Mouse (Mus musculus): Measurements from ENCODE around the gene Rnf128.
"Not testable (repeated sequence)": the region's sequence is repeated elsewhere in the genome, so short reads cannot be mapped to it uniquely, and the experiment has no call there.

Gene Rnf128

DNA sequence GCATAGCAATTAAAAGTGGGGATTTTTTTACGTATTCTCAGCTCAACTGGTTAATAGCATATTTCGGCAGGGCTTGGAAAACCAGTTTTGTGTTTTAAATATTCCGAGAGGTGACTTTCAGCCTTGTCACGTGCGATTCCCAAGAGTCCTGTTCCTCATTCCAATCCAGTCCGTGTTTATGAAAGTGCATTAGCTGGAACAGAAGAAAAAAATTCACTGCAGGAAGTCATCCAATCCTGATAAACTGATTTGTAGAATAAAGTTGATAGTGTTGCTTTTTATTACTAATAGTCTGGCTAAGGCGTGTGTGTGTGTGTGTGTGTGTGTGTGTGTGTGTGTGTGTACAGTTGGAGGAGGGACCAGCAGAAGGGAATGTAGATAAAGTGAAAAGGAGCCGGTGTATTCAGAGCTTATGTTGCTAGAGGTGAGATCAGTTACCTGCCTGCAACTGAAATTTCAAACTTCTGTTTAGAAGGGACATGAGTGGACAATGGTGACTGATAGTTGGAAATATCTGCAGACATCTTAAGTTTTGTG is at the start of gene Rnf128:
Gene Rnf128 (plus strand): TSS at position 392 of the 537 bp plus-strand sequence.
- no peak for DNase-seq (ENCODE audit: low read depth)

DNA sequence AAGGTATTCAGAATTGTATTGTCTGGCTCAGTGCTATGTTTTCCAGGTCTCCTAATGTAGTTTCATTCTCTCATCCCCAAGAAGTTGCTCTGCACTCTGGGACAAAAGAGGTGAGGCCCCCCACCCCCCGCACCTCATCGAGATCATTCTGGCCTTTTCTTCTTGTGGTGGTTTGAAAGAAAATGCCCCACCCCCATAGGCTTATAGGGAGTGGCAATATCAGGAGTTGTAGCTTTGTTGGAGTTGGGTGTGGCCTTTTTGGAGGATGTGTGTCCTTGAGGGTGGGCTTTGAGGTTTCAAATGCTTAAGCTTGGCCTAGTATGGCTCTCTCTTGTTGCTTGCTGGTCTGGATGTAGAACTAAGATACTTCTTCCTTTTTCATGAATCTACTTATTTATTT is 47.0 kb upstream of the Rnf128 start:
- no peak for DNase-seq (ENCODE audit: low read depth)

DNA sequence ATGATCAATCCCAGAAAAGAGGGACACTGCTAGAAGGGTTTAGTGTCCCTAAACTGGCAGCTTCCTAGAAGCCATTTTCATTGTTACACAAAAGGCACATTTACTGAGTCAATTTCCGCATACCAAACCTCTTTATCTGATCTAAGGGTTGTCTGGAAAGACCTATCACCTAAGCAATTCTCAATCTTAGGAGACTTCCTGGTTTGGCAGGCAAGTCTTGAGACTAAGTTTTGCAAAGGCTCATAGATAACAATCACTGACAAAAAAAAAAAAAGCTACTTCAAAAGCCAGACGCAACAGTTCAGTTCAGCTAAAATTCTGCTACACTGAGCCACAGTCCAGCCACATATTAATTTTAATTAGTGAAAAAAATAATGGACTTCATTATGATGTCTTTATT is 43.9 kb upstream of the Rnf128 start:
- no peak for DNase-seq (ENCODE audit: low read depth)

DNA sequence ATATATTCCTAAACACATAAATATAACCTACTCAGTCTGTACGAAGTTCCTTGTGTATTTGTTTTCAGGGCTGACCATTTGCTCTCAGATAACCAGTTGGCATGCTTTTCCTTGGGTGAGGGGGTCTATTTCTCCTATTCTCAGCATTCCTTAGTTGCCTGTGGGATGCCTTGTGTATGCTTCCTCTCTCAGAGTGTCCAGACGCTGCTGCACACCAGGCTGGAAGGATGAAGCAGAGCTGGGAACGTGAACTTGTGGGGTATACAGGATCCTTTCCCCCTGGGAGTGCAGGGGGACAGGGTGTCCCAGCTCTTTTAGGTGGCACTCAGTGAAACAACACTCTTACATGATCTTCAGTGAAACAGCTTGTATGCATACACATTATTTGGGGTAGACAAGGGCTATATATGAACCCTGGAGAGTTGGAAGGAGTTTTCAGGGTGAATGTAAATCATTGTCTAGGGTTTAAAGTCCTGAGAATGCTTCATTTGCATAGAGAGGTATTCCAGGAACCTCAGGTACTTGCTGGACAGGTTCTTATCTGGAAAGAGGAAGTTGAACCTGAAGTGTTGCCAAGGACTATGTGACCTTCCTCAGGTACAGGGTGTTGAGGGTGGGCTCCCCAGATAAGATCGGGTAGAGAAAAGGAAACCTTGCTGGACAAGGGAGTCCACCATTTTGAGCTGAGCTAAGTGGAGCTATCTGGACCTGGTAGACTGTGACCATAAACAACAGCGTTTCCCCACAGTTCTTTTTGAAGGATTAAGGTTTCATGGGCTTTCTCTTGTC is 38.6 kb upstream of the Rnf128 start:
- DNase-seq (ENCODE audit: low read depth) = no peak

DNA sequence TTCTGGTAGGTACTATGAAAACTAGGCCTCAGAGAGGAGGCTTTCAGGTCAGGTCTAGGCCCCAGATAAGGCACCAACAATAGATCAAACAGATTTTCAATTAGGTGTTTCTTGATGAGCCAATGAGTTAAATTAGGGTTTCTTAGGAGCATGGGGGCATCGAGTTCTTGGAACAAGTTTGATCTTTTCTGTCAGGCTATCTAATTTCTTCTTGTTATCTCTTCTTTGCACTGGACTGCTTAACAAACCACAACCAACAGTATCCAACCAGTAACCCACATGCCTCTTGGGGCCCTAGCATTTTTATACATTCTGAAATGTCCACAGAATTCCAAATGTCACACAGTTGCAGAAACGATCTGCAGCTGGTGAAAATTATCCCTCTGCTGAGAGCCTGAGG is 37.4 kb upstream of the Rnf128 start:
- no peak for DNase-seq (ENCODE audit: low read depth)

DNA sequence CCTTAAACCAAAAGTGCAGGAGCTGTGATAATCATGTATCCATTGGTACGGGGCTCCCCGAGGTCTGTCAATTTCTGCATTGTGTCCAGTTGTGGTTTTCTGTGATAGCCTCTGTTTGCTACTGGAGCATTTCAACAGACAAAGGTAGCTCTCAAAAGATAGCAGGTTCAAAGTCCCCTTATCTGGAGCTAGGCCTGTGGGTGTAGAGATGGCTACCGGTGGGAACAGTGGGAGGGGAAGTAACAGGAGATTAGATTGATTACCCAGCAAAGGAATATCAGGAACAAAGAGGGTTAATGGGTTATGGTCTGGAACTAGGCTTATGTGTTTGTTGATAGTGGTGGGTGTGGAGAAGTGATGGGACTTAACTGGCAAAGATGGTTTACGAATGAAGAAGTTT is 36.1 kb upstream of the Rnf128 start:
- DNase-seq (ENCODE audit: low read depth) = no peak

DNA sequence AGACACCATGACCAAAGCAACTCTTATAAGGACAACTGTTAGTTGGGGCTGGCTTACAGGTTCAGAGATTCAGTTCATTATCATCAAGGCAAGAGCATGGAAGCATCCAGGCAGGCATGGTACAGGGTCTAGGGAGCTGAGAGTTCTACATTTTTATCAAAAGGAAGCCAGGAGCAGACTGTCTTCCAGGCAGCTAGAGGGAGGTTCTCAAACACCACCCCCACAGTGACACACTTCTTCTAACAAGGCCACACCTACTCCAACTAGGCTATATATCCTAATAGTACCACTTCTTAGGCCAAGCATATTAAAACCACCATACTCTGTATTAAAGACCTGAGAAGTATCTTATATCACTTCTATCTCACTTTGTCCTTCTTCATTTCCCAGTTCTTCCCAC is 33.4 kb upstream of the Rnf128 start:
- DNase-seq (ENCODE audit: low read depth) = no peak

DNA sequence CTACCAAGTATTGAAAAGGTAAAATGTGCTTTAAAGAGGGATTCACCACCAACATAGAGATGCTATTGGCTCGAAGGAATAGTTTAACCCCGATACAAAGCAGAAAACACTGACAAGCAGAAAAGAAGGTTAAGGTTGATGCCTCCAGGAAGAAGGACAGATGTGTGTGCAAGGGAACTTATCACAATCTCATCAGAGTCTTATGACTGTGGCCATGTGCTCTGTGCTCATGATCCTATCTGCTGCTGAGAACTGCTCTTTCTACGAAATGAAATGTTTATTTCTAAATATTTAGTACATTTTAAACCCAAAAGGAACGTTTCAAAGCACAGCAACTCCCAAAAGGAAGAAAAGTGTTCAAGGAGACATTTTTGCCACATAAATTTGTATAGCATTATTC is 30.8 kb upstream of the Rnf128 start:
- DNase-seq (ENCODE audit: low read depth) = no peak

DNA sequence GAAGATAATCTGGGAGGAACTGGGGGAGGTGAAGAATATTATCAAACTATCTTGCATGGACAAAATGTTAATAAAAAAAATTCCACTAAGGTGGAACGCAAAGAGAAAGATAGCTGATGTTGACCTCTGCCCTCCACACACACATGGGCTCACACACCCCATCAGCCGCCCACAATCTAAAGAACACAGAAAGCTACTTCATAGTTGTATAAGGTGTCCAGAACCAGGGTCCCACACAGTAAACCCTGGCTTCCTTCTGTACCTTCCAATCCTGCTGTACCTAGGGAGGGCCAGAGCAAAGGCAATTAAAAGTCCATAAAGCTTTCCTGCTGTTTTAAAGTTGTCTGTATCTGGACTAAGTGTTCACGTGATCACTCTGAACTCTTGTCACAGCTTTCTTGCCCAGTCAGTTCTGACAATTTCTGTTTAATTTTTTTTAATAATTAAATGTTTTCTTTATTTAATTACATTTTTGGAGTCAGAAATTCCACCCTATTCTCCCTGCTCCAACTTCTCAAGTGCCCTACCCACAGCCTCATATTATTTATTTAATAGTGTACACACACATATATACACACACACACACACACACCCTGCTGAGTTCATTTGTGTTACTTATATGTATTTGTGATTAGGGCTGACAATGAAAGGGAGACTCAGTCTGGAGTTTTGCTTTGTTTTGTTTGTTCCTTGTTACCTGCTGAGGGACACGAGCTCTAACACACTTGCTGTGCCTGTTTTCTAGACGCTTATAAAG is 25.3 kb upstream of the Rnf128 start:
- no peak for DNase-seq (ENCODE audit: low read depth)

DNA sequence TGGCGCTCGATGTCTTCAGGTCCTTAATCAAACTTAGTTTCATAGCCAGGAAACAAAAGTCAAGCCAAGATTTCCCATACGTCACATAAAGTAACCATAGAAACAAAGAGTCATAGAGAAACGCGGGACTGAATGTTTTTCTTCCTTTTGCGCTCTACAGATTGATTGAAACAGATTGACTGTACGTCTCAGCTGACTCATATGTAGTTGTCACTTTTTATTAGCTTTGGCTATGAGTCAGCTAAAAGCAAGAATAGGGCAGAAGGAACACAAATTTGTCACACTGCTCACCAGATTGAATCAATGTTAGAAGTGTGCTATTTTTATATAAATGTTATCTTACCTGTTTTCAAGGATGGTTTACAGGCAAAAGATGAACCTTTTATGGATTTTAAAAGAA is 19.4 kb upstream of the Rnf128 start:
- peak; percentile 11 for DNase-seq (ENCODE audit: low read depth)

DNA sequence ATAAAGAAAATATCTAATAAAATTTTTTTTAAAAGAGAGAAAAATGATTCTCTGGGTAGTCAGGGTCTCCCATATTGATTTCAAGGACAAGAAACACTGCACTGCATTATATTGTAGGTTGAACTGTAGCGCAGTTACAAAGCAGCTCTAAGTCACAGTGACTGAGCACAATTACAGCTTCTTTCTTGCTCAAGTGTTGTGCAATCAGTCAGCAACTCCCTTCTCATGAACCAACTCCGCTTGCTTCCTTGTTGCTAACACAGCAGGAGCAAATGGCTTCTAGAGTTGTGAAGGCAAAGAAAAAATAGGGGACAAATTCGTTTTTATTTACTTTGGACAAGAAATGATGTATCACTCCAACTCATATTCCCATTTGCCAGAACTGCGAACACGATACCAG is 12.7 kb upstream of the Rnf128 start:
- DNase-seq (ENCODE audit: low read depth) = peak; percentile 15

DNA sequence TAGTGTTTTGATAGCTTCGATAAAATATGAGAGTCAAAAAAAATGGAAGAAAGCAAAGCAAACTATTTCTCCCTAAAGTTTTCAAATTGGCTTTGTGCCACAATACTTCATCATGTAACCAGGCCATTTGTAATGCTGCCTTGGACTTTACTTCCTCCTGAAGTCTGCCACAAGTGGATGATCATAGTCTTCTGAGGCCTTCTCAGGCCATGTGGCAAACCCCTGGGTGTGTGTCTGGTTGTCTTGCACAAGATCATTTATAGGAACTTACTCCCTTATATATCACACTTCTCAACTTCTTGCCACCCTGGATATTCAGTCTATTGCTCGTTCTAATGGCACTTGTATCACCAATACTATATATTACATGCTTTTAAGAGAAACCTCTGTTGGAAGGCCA is 11.0 kb upstream of the Rnf128 start:
- no peak for DNase-seq (ENCODE audit: low read depth)

DNA sequence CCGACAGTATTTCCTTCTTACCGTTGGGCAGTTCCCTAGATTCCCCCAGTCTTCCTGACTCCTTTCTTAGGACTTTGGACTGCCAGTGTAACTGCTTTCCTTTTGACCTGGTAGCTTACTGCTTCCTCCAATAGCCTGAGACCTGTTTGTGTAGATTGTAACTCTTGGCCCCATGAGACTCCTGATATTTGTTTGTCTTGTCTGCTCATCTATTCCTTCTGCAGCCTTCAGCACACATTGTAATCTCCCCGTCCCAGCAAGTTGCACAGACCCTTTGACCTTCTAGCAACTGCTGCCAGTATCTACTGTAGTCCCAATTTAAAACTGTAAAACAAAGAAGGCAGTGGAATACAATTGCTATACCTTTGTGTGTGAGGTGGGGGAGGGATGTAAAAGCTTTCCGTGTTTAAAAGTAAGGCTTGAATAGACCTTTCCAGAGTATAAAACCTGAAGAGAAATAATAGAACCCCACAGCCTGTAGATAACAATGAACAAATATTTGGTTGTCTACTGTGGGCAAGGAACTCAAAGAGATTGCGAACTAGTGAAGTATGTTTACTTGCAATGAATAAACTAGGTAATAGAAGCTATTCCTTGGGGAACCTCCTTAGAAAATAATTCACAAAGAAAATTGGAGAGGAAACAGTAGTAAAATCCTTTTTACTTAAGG is 726 bp upstream of the Rnf128 start:
- DNase-seq (ENCODE audit: low read depth) = no peak

DNA sequence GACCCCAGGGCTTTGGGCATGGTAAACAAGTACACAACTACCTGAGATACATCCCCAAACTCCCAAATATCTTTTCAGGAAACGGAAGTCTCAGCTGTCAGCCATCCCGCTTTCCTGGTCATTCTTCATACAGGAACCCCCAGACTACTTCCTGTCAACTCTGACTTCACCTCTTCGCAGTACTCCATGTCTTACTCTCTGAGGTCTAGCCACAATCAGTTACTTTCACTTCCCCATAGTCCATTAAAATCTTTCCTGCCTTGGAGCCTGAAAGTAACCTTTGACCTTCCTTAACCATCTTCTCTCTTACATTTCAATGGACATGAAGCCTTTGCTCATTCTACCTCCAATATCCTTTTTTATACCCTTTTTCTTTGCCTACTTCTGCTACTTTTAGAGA is 6.9 kb downstream of the Rnf128 start:
- DNase-seq (ENCODE audit: low read depth) = no peak

DNA sequence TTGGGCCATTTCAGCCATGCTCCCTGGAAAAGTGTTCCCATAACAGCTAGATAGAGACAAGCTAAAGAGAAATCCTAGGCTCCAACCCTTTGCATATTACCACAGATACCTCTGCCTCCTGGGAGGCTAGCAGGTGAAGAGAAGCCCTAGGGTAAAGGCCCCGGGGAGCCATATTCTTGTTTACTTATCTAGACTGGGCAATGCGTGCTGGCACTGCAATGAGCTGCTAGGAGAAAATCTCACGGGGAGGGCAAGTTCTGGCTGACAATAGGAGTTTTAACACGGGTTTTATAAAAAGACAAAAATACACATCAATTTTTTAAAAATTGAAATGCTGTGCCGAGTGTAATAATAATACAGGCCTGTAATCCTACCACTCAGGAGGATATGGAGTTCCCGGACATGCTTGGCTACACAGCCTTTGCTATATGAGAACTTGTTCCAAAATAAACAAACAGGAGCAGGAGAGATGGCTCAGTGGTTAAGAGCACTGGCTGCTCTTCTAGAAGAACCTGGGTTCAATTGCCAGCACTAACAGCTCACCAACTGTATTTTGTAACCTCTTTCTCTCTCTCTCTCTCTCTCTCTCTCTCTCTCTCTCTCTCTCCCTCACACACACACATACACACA is 15.6 kb downstream of the Rnf128 start:
- DNase-seq (ENCODE audit: low read depth) = no peak

DNA sequence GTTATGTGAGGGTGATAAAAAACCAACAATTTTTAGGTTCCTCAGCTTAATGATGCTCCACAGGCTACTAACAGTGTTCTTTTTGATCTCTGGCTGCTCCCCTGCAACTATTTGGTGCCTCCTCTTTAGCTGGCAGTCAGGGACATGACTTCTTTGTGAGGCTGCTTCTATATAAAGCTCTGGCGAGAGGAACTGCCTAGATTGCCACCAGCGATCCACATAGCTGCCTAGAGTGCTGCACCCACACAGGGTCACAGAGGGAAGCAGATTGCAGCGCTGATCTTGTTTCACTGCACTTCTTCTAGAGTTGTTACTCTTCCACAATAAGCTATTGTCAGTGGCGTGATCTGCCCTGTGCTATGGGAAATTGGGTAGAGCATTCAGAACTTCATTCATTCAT is 20.5 kb downstream of the Rnf128 start:
- no peak for DNase-seq (ENCODE audit: low read depth)

DNA sequence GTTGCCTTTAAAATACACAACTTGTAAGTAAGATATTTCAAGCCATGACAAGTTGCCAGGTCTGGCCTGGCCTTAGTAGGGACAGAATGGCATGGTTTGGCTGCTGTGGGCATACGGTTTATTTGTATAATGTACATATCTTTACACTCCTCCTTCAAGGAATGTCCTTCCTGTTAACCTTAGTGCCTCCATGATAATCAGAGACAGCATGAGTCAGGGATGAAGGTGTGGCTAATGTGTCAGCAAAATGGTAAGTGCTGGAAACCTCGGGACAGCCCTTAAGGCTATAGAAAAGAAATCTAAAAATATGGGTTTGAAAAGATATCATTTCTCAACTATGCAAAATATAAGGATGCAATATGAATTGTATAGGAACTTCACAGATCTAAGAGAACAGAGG is 23.6 kb downstream of the Rnf128 start:
- not testable (repeated sequence) for DNase-seq (ENCODE audit: low read depth)

DNA sequence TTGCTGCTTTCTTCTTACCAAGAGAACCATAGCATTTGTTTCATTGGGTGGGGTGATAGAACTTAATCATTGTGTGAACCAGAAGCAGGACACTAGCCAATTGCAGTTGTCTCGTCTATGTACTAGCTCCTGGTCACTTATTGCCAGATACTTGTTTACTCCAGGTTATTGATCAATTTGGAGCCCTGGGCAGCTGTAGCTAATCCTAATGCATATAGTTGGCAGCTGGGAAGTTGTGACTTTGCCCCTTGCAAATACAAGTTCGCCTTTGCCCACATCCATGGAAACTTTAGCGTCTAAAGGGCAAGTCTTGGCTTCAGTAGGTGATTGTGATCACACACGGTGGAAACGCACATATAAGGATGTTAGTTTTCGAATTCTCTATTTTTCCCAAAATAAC is 33.3 kb downstream of the Rnf128 start:
- DNase-seq (ENCODE audit: low read depth) = no peak

DNA sequence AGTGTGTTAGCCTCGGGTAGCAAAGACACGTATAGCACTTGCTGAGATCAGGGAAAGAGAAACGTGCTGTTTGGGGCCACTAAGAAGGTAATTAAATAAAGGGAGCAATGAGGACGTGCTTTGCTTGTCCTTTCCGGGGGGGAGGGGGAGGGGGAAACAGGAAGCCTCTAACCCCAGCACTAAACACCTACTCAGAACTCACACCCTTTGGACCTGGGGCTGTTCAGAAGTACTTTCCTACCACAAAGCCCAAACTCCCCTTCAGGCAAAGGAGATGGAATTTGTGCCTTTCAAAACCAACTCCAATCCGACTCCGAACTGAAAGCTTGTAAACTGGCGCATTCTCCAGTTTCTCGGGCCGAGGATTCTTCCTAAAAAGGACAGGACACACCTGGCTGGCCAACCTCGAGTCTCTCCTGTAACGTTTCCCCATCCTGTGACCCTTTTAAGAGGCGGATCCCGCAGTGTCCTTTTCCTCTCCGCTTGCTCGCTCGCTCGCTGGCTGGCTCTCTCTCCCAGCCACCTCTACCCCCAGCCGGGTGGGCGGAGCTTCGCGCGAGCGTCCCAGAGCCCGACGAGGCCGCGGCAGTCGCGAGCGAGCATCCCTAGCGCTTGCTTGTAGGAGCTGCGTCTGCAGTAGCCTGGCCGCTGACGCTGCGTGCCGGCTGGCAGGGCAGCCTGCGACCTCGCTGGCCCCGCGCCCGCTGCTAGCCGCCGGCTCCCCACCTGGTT is 47.1 kb downstream of the Rnf128 start:
- DNase-seq (ENCODE audit: low read depth) = peak; percentile 44

DNA sequence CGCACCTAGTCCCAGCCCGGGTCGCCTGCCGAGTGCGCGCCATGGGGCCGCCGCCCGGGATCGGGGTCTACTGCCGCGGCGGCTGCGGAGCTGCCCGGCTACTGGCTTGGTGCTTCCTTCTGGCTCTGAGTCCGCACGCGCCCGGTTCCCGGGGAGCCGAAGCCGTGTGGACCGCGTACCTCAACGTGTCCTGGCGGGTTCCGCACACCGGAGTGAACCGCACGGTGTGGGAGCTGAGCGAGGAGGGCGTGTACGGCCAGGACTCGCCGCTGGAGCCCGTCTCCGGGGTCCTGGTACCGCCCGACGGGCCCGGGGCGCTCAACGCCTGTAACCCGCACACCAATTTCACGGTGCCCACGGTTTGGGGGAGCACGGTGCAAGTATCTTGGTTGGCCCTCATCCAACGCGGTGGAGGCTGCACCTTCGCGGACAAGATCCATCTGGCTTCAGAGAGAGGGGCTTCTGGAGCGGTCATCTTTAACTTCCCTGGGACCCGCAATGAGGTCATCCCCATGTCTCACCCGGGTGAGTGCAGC is 47.7 kb downstream of the Rnf128 start:
- no peak for DNase-seq (ENCODE audit: low read depth)

DNA sequence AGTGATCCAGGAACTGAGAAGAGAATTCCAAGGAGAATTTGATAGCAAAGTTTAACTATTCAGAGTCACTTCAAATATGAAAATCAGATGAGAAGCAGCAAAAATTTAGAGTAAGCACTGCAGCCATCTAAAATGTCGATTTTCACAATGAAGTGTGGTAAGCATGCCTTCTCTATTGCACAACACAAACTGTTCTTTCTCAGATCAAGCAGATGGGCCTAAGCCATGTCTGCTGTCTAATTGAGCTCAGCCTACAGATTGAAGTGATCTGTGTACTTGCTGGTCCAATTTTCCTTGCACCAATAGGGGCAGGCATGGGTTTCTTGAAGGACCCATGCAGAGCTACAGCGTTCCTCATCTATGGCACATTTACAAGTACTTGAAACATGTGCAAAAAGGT is 51.6 kb downstream of the Rnf128 start:
- DNase-seq (ENCODE audit: low read depth) = no peak

All from NIH3T3 (cell line).